Mouse (Mus musculus) adrenal gland, postnatal 25 days (tissue): ENCODE results near the gene Gm49601. TPM values are rescaled to one million over a fixed set of nuclear protein-coding genes. Genes with fewer than 3 reads are reported as not detected.

Experiments
- DNase-seq: peaks from one replicate; pipeline ENCODE4 v3.0.0; 2021; ENCODE audit warnings: mixed read lengths
- total RNA-seq: library from RNA; stranded (reverse); gene quantifications from 2 replicates; pipeline ENCODE4 v1.2.3, GENCODE M21; 2021

Gene Gm49601
- total RNA-seq, 1 experiment from 2014 or later = 5.5 TPM

DNA sequence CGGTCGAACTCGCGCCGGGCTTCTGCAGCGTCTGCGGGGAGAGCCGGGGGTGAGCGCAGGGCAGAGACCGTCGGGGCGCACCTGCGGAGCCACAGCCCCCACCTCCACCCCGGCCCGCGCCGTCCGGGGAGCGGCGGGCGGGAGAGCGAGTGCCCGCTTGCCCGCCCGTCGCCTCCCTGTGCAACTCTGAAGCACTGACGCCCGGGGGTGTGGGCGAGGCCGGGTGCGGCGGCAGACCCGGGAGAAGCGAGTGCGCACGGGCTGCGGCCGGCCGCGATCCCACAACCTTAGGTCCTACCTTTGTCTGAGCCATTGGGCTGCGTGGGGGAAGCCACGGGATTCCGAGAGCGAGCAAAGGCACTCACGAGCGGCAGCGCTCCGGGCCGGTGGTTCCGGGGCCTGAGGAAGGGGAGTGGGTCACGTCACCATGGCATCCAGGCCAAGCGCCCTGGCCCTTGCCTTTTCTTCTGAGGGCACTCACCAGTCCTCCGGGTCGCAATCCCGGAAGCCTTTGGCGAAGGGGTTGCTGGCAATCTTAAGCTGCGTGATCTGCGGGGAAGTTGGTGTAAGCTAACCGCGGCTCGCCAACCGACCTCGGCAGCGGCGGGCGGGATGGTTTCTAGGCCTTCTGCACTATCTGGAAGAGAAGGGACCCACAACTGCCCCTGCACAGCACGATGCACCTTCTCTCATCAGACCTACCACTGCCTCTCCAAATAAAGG lies 43.6 kb downstream of the Gm49601 start:
- DNase-seq = no peak

- DNase-seq = peak; percentile 32
These were observed 44.5 kb downstream of the Gm49601 start for GRCm38 (mm10) chr16:18581623-18582205.

- DNase-seq = no peak
These were observed 45.1 kb downstream of the Gm49601 start for GRCm38 (mm10) chr16:18581050-18581622.

DNA sequence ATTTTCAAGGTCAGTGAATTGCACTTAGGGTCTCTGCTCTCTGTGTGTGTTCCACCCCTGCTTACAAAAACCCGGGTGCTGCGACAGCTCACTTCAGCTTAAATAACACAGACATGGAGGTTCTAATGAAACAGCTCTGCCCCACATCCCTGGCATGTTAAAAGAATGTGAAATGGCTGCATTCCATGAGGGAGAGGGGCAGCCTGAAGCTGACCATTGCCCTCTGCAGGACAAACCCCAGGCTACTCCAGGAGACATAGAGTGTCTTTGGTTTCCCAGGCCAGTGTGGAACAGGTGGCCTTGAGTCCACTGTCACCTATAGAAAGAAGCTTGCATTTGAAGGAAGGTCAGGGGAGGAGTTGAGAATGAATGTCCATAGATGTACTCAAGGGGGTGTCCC lies 45.8 kb downstream of the Gm49601 start:
- no peak for DNase-seq

- DNase-seq = no peak
These were observed 48.5 kb downstream of the Gm49601 start for GRCm38 (mm10) chr16:18577599-18578160.

GRCm38 (mm10) chr16:18577071-18577470 lies 49.2 kb downstream of the Gm49601 start:
- no peak for DNase-seq

DNA sequence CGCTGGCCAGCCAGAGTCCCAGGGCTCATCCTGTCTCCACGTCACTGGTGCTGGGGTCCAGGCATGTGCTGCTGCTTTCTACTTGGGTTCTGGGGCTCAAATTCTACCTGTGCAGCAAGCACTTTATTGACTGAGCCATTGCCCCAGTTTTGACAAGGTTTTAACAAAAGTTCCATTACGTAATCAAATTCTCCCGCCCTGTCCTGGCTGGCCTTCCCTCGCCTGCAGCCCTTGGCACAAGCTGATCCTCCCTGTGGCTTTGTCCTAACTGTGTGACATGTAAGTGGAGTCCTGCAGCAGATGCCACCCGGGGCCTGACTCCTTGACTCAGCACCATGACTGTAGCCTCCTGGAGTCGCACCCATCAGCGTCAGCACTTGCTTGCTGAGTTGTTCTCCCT lies 52.0 kb downstream of the Gm49601 start:
- peak; percentile 43 for DNase-seq

Other genes starting within 250 kb of the Gm49601 start
- 73.7 and 79.7 TPM in 2 replicates for gene Txnrd2, start 200.0 kb downstream of the Gm49601 start, total RNA-seq
- gene Comt, start 199.6 kb downstream of the Gm49601 start, total RNA-seq = 147 and 150 TPM in 2 replicates
- gene Gnb1l, start 127.7 kb downstream of the Gm49601 start, total RNA-seq = 4.0 and 9.4 TPM in 2 replicates
- gene Rtl10, start 127.5 kb downstream of the Gm49601 start, total RNA-seq = 7.1 and 8.6 TPM in 2 replicates
- gene Tbx1, start 35.8 kb downstream of the Gm49601 start, total RNA-seq = 0.52 TPM in 1 of 2 replicates, not detected in the other
- not detected in 2 replicates for gene Gp1bb, start 4.0 kb downstream of the Gm49601 start, total RNA-seq
- 8.4 and 11.4 TPM in 2 replicates for gene Sept5, start 3.5 kb upstream of the Gm49601 start, total RNA-seq
- 15.2 and 23.3 TPM in 2 replicates for gene Cldn5, start 150.4 kb upstream of the Gm49601 start, total RNA-seq
- 95.5 and 124 TPM in 2 replicates for gene Ufd1, start 185.4 kb upstream of the Gm49601 start, total RNA-seq
- 11.1 and 14.0 TPM in 2 replicates for gene Cdc45, start 185.6 kb upstream of the Gm49601 start, total RNA-seq
- 15.5 and 24.3 TPM in 2 replicates for gene 2510002D24Rik, start 210.2 kb upstream of the Gm49601 start, total RNA-seq
- gene Gm28539, start 210.2 kb upstream of the Gm49601 start, total RNA-seq = 3.8 and 4.6 TPM in 2 replicates